ENCODE assay signal across 20 mouse cellular contexts in the genomic region with DNA sequence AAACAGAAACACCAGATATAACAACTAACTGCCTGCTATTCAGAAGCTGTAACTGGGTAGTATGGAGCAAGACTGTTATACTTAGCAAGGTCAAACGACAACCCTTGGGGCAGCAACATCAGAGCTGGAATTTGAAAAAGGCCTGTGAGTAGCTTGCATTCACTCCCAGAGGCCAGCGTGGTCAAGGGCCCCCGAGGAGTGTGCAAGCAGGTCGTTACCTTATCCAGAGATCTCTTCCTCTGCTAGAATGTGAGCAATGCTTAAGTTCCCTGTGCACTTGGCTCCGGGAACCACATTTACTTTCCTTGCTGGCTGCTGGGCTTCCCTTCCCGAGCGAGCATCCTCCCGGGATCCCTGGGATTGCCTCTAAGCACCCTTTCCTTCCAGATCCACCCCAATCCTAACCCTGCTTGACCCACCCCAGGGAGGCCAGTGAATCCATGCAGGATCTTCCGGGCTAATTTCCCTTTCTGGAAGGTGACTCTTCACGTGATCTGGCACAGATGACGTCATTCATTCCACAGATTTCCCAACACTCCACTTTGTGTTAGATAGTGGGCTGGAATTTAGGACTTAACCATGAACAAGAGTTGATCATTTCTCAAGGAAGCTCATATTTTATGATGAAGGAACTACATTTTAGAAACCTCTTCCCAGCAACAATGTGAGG.
DNase-seq lines count a peak whose midpoint lies in the region; ATAC-seq and TF ChIP-seq lines count a peak whose summit lies in the region.
"Had no signal": no experiment of that assay in that cellular context is flagged by ENCODE, and none has a peak within 500 bp of the region (broad histone marks: within the 10 kb centered on the region; RNA-seq: fewer than 3 reads in every experiment).

No protein-coding gene starts in this region.

- intact Hi-C loops in heart, postnatal 25 days (cut with DNase I) = no loop called here
- intact Hi-C loops in left cerebral cortex, adult 2 months (cut with DNase I) = no loop called here

- no peak for ATAC-seq in heart, embryonic 14.5 days (ENCODE audit: insufficient number of reproducible peaks, insufficient read depth, low FRiP score, low read depth)
- ATAC-seq: activated CD4-positive, CD25-positive, alpha-beta regulatory T cell, adult 4 months; intestine, embryonic 16.5 days; midbrain, embryonic 13.5 days had no signal

- no peak for TF ChIP-seq CTCF in left cerebral cortex, adult 2 months (IDR thresholded peaks at IDR 0.05)

- H3K9ac ChIP-seq in heart, embryonic 14.5 days (ENCODE audit: low read length) = no peak overlapping the region
- H3K9ac ChIP-seq: hindbrain, embryonic 15.5 days; limb, embryonic 12.5 days; liver, embryonic 13.5 days; midbrain, embryonic 13.5 days had no signal

- DNase-seq in adrenal gland, postnatal 10 days = peak; percentile 26
- DNase-seq in adrenal gland, adult 8-10 months = no peak
- peak; percentile 35 for DNase-seq in heart, adult 8-10 months (ENCODE audit: low spot score)
- no peak for DNase-seq in heart, postnatal 25 days (ENCODE audit: low spot score)
- DNase-seq in lung, postnatal 25 days (ENCODE audit: low spot score) = peak; percentile 43
- no peak for DNase-seq in left cerebral cortex, adult 2 months (ENCODE audit: extremely low spot score in 1 of 2, low spot score in 2 of 2)
- DNase-seq in neural tube, embryonic 10.5 days (ENCODE audit: extremely low spot score, low spot score) = no peak
- DNase-seq: cerebellum, adult 9-11 months; kidney, postnatal 14 days; liver, embryonic 13.5 days; retina, postnatal 1 day; thymus, adult 18-20 months had no signal

- no peaks in the 10 kb centered on the region for H3K9me3 ChIP-seq in heart, embryonic 14.5 days (ENCODE audit: control insufficient read depth, low read length)
- H3K9me3 ChIP-seq: hindbrain, embryonic 15.5 days; limb, embryonic 12.5 days; liver, embryonic 13.5 days; midbrain, embryonic 13.5 days had no signal

- no peak overlapping the region for H3K4me3 ChIP-seq in heart, embryonic 14.5 days (ENCODE audit: control insufficient read depth in 1 of 2, insufficient read depth in 1 of 2, low read depth in 1 of 2, low read length in 2 of 2)
- no peak overlapping the region for H3K4me3 ChIP-seq in left cerebral cortex, adult 2 months
- H3K4me3 ChIP-seq: heart, adult 2 months; hindbrain, embryonic 15.5 days; limb, embryonic 12.5 days; liver, embryonic 13.5 days; midbrain, embryonic 13.5 days had no signal

- WGBS in heart, embryonic 14.5 days = 33% methylated on average over 11 of the region's 11 CpGs

- H3K36me3 ChIP-seq in heart, embryonic 14.5 days (ENCODE audit: control insufficient read depth, insufficient read depth, low read length) = no peaks in the 10 kb centered on the region
- H3K36me3 ChIP-seq: hindbrain, embryonic 15.5 days; limb, embryonic 12.5 days; liver, embryonic 13.5 days; midbrain, embryonic 13.5 days had no signal

- H3K4me2 ChIP-seq in heart, embryonic 14.5 days (ENCODE audit: low read length) = peak overlapping the region; percentile 27
- H3K4me2 ChIP-seq: hindbrain, embryonic 15.5 days; limb, embryonic 12.5 days; liver, embryonic 13.5 days; midbrain, embryonic 13.5 days had no signal

- H3K27ac ChIP-seq in heart, embryonic 14.5 days (replicated peaks in 1 of 2; ENCODE audit: control insufficient read depth in 1 of 2, insufficient read depth in 1 of 2, low read depth in 2 of 2, low read length in 2 of 2) = no peak overlapping the region; a peak in 1 of 4 replicates
- H3K27ac ChIP-seq in left cerebral cortex, adult 2 months = no peak overlapping the region
- H3K27ac ChIP-seq: heart, adult 2 months; hindbrain, embryonic 15.5 days; limb, embryonic 12.5 days; liver, embryonic 13.5 days; macrophage; midbrain, embryonic 13.5 days had no signal

- no peaks in the 10 kb centered on the region for H3K27me3 ChIP-seq in heart, embryonic 14.5 days (ENCODE audit: control insufficient read depth, insufficient read depth, low read length)
- H3K27me3 ChIP-seq: hindbrain, embryonic 15.5 days; limb, embryonic 12.5 days; liver, embryonic 13.5 days; midbrain, embryonic 13.5 days had no signal

- peaks cover 5 to 8% of the 10 kb centered on the region in 2 experiments for H3K4me1 ChIP-seq in heart, embryonic 14.5 days (ENCODE audit: control insufficient read depth in 2 of 2, insufficient read depth in 2 of 2, low read length in 2 of 2)
- H3K4me1 ChIP-seq: hindbrain, embryonic 15.5 days; limb, embryonic 12.5 days; liver, embryonic 13.5 days; midbrain, embryonic 13.5 days had no signal

Comparison
In these comparisons a context has a peak if more than half of its experiments do, and no peak if none do; other contexts are left out.
1. DNase-seq: peak in adrenal gland, postnatal 10 days (single experiment), heart, adult 8-10 months (single experiment) and lung, postnatal 25 days (single experiment); none in adrenal gland, adult 8-10 months (single experiment), heart, postnatal 25 days (single experiment), left cerebral cortex, adult 2 months (0 of 2) and neural tube, embryonic 10.5 days (single experiment).